Mouse (Mus musculus) megakaryocyte, adult 5-6 weeks (primary cell): ENCODE results near the gene Fbp2. TPM values are rescaled to one million over a fixed set of nuclear protein-coding genes. Genes with fewer than 3 reads are reported as not detected.

ENCODE experiments used
- ATAC-seq: 2 replicates; pipeline ENCODE4 v1.8.0; 2016; ENCODE audit warnings: mild to moderate bottlenecking, inconsistent platforms; ENCODE audit not compliant: poor library complexity, severe bottlenecking
- total RNA-seq, 2 experiments: library from RNA; stranded (forward) in 1 of 2; stranded (reverse) in 1 of 2; fragments of 153-499, 151-499 nt in 1 of 2; fragments of 221-1000, 200-1000 nt in 1 of 2; gene quantifications; 2 replicates each; pipeline versions ENCODE4 v1.2.3 to v1.2.4; 2015 to 2017

Gene Fbp2
- total RNA-seq (2015) (not detected in 2 replicates), total RNA-seq (2017) (not detected in 2 replicates)

- no peak for ATAC-seq
Measured at GRCm38 (mm10) chr13:62857941-62858915, at the start of gene Fbp2. Gene Fbp2, minus strand, starts transcription at chr13:62858422.

DNA sequence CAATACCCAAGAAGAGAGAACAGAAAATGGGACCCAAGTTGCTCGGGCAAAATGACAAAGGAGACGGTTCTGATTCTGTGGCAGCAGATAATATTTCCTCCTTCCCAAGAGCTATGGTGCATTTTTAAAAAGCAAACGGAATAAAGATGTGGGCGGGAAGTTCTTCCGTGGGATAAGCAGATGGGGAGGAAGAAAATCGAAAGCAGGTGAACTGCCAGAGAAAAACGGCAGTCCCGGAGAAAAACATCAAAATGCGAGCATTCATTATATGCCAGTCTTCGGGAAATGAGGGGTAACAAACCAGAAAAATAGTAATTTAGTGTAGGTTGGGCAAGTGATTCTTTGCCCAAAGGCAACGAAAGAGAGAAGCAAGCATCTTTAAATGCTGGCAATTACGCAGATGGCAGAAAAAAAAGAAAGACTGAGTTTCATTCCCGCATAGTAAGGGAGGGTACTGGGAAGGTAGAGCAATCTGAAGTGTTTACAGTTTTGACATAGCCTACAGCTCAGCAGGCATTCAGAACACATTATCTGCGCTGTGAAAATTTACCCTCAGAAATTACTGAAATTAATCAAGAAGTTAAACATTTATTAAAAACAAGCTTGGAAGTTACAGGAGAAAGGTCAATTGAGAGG, 49.4 kb upstream of the Fbp2 start:
- ATAC-seq, result no peak

- peak; percentile 47 for ATAC-seq
Measured at GRCm38 (mm10) chr13:62901139-62901538, 42.9 kb upstream of the Fbp2 start.

DNA sequence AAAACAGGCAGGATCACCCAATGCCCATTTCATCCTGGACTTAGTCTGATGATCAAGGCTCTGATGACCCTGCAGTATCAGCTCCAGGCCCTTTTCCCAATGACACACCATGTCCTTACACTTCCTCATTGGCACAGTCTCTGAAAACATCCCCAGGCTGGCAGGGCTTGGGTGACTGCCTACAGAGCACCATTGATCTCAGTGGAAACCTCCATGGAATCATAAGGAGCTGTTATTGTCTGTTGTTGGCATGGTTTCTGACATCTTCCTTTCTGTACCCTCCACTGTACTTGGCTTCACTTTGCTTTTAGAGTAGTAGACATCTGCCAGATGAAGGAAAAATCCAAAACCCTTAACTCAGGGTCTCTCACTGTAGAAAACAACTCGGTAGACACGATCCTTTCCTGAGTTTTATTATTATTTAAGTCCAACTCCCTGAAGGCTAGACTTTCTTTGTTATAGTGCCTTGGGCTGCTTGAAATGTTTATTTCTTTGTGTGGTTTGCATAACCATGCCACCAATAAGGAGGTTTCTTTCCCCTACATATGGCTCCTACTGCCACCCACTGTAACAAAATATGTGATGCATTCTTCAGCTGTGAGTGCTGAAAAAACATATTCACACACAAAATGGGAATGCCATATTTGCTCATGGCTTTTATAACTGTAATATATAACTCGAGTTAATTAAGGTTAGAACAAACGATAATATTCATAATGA, 39.9 kb upstream of the Fbp2 start:
- no peak for ATAC-seq

GRCm38 (mm10) chr13:62893044-62893842, 35.0 kb upstream of the Fbp2 start:
- ATAC-seq, result peak; percentile 47

DNA sequence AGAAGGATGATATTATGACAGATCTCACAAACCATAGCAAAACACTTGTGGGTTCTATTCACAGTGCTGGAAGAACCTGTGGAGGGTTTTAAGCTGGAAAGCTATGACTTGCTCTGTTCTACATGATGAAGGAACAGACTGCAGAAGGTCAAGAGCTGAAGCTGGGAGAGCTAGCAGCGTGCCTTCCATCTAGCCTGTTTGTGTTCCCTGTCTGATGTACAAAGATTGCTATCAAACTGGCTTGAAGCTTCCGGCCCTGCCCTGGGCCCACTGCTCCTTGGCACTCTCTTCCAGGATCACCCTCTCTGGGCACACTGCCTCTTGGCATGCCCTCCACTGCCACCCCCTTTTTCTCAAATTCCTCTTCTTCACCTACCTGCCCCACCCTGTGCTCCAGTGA, 31.1 kb upstream of the Fbp2 start:
- no peak for ATAC-seq

- peak; percentile 82 for ATAC-seq
Measured at GRCm38 (mm10) chr13:62887712-62888441, 29.7 kb upstream of the Fbp2 start, which contains the start of gene Fbp1. Gene Fbp1, minus strand, starts transcription at chr13:62888282.

DNA sequence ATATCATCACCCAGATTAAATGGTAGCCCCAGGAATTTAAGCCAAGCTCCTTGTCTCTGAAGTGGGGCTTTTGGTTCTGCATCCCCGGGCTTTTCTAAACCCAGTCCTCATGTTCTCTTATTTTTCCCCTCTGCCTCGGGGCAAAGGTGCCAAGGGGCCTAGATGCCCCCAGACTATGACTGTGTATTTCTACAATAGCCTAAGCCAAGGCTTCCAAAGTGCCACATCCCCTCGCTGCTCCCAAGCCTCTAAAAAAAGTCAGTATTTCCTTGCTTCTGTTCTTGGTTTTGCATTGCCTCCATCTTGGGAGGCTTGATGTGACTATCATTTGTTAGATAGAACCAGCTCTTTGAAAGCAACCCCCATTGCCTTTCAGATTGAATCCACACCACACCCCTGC, 26.3 kb upstream of the Fbp2 start:
- no peak for ATAC-seq

- ATAC-seq, result no peak
Measured at GRCm38 (mm10) chr13:62883925-62884324, 25.7 kb upstream of the Fbp2 start.

GRCm38 (mm10) chr13:62883436-62883835, 25.2 kb upstream of the Fbp2 start:
- ATAC-seq, result no peak

DNA sequence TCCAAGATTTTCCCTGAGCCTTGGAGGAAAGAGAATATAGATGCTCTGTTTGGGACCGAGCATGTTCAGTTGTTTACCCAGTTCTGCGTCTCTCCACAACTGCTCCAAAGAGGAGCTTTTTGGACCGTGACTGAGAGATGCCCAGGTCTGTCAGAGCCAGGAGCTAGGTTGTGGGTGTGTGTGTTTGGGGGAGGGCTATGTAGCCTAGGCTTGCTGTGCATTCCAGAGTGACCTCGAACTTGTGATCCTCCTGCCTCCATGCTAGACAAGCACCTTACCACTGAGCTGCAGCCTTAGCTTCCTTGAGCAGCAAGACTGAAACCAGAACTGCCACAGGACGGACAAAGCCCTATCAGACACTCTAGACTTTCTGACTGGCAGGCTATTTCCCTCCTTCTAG, 24.6 kb upstream of the Fbp2 start:
- ATAC-seq, result no peak

DNA sequence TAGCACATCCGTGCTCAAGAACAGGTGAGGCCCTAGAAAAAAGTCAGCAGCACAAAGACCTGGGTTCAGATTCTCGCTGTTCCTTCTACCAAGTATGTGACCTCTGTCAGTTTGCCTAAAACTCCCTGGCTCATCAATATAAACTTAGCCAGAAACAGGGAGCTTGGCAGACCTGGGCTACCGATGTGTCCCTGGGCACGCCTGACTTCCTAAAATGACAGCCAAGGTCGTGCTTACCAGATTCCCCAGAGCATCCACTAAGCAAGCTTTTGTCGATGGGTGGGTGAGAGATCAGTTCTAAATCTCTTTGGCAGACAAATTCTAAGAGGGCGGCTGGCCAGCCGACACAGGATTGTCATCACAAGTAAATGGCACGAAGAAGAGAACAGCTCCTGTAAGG, 23.1 kb upstream of the Fbp2 start:
- no peak for ATAC-seq

DNA sequence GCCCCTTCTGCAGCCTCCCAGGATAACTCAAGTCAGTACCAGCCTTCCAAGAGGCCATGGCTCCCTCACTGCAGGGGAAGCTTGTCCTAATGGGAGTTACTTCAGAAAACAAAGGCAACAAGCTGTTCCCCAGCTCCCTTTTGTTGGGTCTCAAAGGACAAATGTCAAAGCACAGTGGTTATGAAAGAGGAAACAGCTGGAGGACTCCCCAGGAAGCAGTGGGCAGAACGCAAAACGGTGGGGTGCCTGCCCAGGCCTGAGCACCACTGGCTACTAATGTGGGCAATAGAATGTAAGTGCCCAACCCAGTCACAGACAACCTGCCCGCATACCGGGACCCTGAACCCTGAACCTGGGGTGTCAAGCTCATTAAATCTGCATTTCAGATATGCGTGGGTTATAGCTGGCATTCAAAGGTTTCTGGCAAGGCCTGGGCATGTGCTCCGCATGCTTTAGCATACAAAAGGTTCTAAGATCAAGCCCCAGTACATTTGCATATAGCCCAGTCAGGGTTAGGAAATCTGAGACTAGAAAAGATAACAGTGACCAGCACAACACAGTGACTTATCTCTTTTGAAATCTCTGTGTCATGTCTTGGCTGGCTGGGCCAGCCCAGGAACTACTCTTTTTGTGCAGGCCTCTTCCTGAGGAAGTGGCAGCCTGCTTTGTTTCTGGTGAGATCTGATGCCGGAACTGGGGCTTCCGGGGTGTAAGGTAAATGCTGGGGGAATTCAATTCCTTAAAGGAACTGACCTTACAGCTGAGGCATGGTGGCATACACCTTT, 21.8 kb upstream of the Fbp2 start:
- peak; percentile 91 for ATAC-seq

DNA sequence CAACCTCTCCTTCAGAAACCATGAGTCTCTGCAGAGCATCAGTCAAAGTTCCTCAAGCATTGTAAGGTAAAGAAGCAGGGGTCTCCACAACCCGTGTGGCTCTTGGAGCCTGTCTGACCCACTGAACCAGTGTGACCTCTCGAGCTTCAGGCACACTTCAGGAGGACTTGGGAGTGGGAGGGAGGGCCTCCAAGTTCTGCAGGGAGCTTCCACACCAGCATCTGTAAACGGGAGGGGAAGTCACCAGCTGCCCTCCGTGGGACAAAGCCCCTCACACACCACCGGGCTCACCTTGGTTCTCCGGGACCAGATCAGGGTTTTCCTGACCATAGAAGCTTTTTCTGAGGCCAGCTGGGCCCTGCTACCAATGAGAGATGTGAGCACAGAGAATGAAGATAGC, 21.2 kb upstream of the Fbp2 start:
- ATAC-seq, result peak; percentile 10; the same call in 1 of the 2 replicates

GRCm38 (mm10) chr13:62877247-62877646, 19.0 kb upstream of the Fbp2 start:
- ATAC-seq, result no peak

GRCm38 (mm10) chr13:62876111-62876510, 17.9 kb upstream of the Fbp2 start:
- no peak for ATAC-seq

- no peak for ATAC-seq
Measured at GRCm38 (mm10) chr13:62872252-62872651, 14.0 kb upstream of the Fbp2 start.

- no peak for ATAC-seq
Measured at GRCm38 (mm10) chr13:62870605-62871004, 12.4 kb upstream of the Fbp2 start.

DNA sequence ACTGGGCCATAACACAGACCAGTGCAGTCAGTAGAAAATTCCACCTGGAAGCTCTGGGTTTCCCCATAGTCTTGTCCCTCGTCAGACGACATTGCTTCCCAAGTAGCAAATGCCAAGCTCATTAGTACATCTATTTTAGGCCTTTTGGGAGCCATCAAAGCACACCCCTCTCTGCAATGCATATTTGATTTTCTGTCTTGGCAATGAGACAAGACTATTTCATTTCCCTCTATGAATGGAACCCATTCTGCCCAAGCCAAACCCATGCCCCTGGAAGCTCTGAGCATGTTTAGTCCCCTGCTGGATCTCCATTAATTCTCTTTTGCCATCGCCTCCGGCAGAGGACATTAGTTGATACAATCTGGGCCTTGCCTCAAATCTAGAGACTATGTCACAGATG, 8.6 kb upstream of the Fbp2 start:
- ATAC-seq, result no peak
